Mouse (Mus musculus) midbrain, embryonic 15.5 days (tissue): ENCODE measurements around the gene Mrm1. TPM values are rescaled to one million over a fixed set of nuclear protein-coding genes. Genes with fewer than 3 reads are reported as not detected.
A peak's percentile ranks its signal among the peaks of the same experiment; 100 is the strongest.
"Not testable (repeated sequence)": the region's sequence is repeated elsewhere in the genome, so short reads cannot be mapped to it uniquely, and the experiment has no call there.

Experiments
- ATAC-seq: fragments of 200-750 bp; cut with Nextera tagmentation; replicated peaks from 2 replicates; pipeline ENCODE4 v1.8.0; 2017; ENCODE audit warnings: moderate TSS enrichment
- H3K27ac ChIP-seq: fragments of 300-500 bp; sonication (generic); 2 replicates; pipeline ENCODE4 v1.5.1; 2015; ENCODE audit warnings: mild to moderate bottlenecking, inconsistent platforms
- H3K27me3 ChIP-seq: fragments of 300-500 bp; sonication (generic); replicated peaks from 2 replicates; pipeline ENCODE4 v1.6.1; 2015; ENCODE audit warnings: inconsistent platforms
- H3K36me3 ChIP-seq: fragments of 300-500 bp; sonication (generic); replicated peaks from 2 replicates; pipeline ENCODE4 v1.6.1; 2015; ENCODE audit warnings: inconsistent platforms
- H3K4me1 ChIP-seq: fragments of 300-500 bp; sonication (generic); 2 replicates; pipeline ENCODE4 v1.6.1; 2015; ENCODE audit warnings: inconsistent platforms
- H3K4me2 ChIP-seq: fragments of 300-500 bp; sonication (generic); 2 replicates; pipeline ENCODE4 v1.6.1; 2015; ENCODE audit warnings: inconsistent platforms, mild to moderate bottlenecking, moderate library complexity
- H3K4me3 ChIP-seq: fragments of 300-500 bp; sonication (generic); 2 replicates; pipeline ENCODE4 v1.5.1; 2015; ENCODE audit warnings: mild to moderate bottlenecking, inconsistent platforms
- H3K9ac ChIP-seq: fragments of 300-500 bp; sonication (generic); 2 replicates; pipeline ENCODE4 v1.6.1; 2015; ENCODE audit warnings: mild to moderate bottlenecking, inconsistent platforms
- H3K9me3 ChIP-seq: fragments of 300-500 bp; sonication (generic); 2 replicates; pipeline ENCODE4 v1.6.1; 2016; ENCODE audit warnings: inconsistent platforms
- WGBS: fragments of 180-500 bp; shearing (Covaris S2); methylation state at CpG from one replicate; pipeline ENCODE4 v1.1.7; 2015; ENCODE audit warnings: mixed read lengths; 5-methylcytosine and 5-hydroxymethylcytosine counted together
- polyA plus RNA-seq: library from polyadenylated mRNA; unstranded; fragments of >200 nt; fragmentation: Nextera tagmentation; extraction: Ambion mirVana; gene quantifications from 2 replicates; pipeline ENCODE4 v1.2.1, GENCODE M21; 2015

The Mrm1 gene
- polyA plus RNA-seq: 13.2 and 16.0 TPM in 2 replicates

- Histone ChIP-seq H3K9me3 (no peaks in the 10 kb centered on the region), H3K36me3 (no peaks in the 10 kb centered on the region), H3K27ac (peak within 1 kb of the TSS; percentile 53), H3K4me2 (peak within 1 kb of the TSS; percentile 87), H3K27me3 (no peaks in the 10 kb centered on the region), H3K4me1 (peaks cover 9% of the 10 kb centered on the region; the same call in 1 of the 2 replicates), H3K4me3 (peak within 1 kb of the TSS; percentile 61), H3K9ac (peak within 1 kb of the TSS; percentile 50)
- ATAC-seq: peak; percentile 79
- under 1% methylated on average over 53 of the region's 55 CpGs for WGBS
Observed at GRCm38 (mm10) chr11:84818961-84819692, at the start of gene Mrm1. Gene Mrm1, minus strand, starts transcription at chr11:84819515.

- Histone ChIP-seq H3K27me3 (no peaks in the 10 kb centered on the region), H3K27ac (peak overlapping the region; percentile 100), H3K9ac (peak overlapping the region; percentile 94), H3K9me3 (no peaks in the 10 kb centered on the region), H3K36me3 (no peaks in the 10 kb centered on the region), H3K4me3 (peak overlapping the region; percentile 75), H3K4me2 (peak overlapping the region; percentile 80), H3K4me1 (peaks cover 31% of the 10 kb centered on the region)
- no peak for ATAC-seq
- WGBS: 22% methylated on average over 7 of the region's 7 CpGs
Observed at GRCm38 (mm10) chr11:84868786-84869259, 49.5 kb upstream of the Mrm1 start.

DNA sequence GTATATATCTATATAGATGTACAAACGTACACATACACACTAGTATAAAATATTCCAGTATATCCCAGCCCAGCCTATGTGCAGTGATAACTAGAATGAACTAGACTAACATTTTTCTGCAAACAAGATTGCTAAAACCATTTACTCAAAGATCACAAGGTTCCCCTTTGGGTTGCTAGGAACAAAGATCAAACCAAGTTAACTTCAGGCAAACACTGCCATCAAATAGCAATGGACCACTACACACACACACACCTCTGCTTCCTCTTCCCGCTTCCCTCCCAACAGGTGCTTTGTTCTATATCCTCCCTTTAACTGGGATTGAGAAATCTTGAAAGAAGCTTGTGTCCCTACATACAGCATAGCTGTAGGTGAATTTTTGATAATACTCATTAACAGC is 48.3 kb upstream of the Mrm1 start:
- H3K4me3 ChIP-seq: no peak overlapping the region

DNA sequence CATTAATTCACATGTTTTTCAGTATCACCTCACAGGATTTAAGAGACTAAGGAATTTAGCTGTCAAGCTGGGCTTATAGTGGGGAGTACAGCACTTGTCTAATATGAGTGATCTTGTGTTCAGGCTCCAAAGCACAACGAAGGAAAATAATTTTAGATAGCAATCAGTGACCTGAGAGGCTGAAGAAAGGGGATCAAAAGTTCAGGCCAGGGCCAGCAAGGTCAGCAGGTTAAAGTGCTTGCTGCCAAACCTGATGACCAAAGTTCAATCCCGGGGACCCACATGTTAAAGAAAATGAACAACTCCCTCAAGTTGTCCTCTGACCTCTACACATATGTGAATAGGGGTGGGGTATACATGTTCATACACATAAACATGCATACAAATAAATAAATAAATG is 46.0 kb upstream of the Mrm1 start:
- WGBS: 86% methylated on average over 2 of the region's 2 CpGs
- H3K9ac ChIP-seq: no peak overlapping the region
- H3K27ac ChIP-seq: no peak overlapping the region
- no peaks in the 10 kb centered on the region for H3K9me3 ChIP-seq
- H3K27me3 ChIP-seq: no peaks in the 10 kb centered on the region
- H3K36me3 ChIP-seq: 0 out of 2 replicates have a peak, but pooled peaks cover 3% of the 10 kb centered on the region
- peaks cover 25% of the 10 kb centered on the region for H3K4me1 ChIP-seq
- H3K4me2 ChIP-seq: no peak overlapping the region
- H3K4me3 ChIP-seq: no peak overlapping the region
- no peak for ATAC-seq

More for the DNA sequence above, 48.3 kb upstream of the Mrm1 start:
- no peaks in the 10 kb centered on the region for H3K9me3 ChIP-seq
- no peak overlapping the region; the same call in 1 of the 2 replicates for H3K4me2 ChIP-seq
- no peak overlapping the region for H3K27ac ChIP-seq
- WGBS: 91% methylated on average over 2 of the region's 2 CpGs
- no peak for ATAC-seq
- H3K9ac ChIP-seq: no peak overlapping the region
- H3K36me3 ChIP-seq: no peaks in the 10 kb centered on the region
- H3K4me1 ChIP-seq: peaks cover 31% of the 10 kb centered on the region
- H3K27me3 ChIP-seq: no peaks in the 10 kb centered on the region

DNA sequence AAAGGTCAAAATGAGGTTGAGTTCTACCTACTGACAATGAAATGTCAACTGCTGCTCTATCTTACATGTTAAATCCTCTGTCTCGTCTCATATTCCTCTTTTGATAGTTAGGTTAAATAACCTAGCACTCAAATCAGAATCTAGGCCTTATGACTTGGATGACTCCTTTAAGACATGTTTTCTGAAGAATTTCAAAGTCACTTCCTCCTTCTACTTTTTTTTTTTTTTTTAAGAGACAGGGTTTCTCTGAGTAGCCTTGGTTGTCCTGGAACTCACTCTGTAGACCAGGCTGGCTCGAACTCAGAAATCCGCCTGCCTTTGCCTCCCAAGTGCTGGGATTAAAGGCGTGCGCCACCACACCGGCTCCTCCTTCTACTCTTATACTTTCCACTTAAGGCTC is 36.0 kb upstream of the Mrm1 start:
- Histone ChIP-seq H3K4me1 (no peaks in the 10 kb centered on the region), H3K9me3 (no peaks in the 10 kb centered on the region), H3K4me2 (no peak overlapping the region), H3K36me3 (peaks cover 27% of the 10 kb centered on the region), H3K4me3 (no peak overlapping the region), H3K9ac (no peak overlapping the region), H3K27ac (no peak overlapping the region), H3K27me3 (no peaks in the 10 kb centered on the region)
- no peak for ATAC-seq
- 95% methylated on average over 6 of the region's 6 CpGs for WGBS

DNA sequence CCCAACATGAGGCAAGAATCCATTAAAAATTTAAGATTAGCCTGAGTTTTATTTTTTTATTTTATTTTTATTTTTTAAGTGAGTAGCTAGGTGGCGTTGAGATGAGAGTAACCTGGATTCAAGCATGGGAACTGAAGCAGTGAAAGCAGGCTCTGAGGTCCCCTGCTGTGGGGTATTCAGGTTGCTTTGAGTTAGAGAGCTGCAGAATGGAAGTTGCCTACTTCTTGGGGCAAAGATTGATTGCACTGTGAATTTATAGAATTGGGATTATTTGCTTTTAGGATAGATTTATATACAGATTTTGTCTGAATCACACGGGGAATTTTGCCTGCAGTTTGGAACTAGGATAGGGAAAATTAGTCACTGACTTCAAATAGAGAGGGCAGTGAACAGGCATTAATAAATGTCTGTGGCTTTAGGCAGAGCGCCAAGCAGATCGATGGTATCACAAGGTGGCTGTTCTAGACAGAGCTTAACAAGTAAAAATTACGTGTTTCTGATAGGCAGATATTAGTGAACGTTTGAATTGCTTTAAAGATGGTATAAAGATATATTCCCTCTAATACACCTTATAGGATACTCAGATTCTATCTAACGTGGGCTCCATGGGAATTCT is 28.3 kb upstream of the Mrm1 start:
- Histone ChIP-seq H3K27ac (no peak overlapping the region), H3K9me3 (no peaks in the 10 kb centered on the region), H3K27me3 (no peaks in the 10 kb centered on the region), H3K9ac (no peak overlapping the region), H3K4me1 (no peaks in the 10 kb centered on the region), H3K36me3 (peaks cover 21% of the 10 kb centered on the region; the same call in 1 of the 2 replicates), H3K4me3 (no peak overlapping the region), H3K4me2 (no peak overlapping the region)
- 90% methylated on average over 7 of the region's 7 CpGs for WGBS
- ATAC-seq: no peak

DNA sequence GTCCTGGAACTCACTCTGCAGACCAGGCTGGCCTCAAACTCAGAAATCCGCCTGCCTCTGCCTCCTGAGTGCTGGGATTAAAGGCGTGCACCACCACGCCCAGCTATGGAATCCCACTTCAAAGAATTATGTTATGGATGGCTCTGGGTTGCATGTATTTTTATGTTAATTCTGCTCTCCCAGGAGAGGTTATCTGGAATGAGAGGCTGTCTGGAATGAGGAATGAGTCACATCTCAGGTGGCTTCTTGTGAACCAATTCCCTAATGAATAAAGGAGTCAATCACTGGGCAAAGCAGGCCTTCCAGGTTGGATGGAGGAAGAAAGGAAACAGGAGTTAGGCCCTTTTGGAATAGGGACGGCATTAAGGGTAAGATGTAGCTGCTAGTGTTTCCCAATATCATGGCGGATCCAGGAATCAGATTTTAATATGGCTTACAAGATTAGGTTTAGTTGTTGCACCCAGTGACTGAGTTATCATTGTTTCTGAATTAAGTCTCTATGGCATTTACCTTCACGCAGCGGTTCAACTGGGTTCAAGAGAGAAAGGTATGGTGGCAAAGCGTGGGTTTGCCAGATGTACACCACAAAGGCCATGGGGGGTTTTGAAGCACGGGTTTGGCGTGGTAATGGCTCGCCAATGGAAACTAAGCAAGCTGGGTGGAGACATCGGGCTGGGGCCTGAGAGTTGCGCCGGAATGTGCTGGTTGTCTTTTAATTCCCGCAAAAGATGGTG is 27.6 kb upstream of the Mrm1 start:
- WGBS: 95% methylated on average over 15 of the region's 15 CpGs
- Histone ChIP-seq H3K4me3 (no peak overlapping the region), H3K27ac (no peak overlapping the region), H3K4me1 (no peaks in the 10 kb centered on the region), H3K4me2 (no peak overlapping the region), H3K9ac (no peak overlapping the region), H3K27me3 (no peaks in the 10 kb centered on the region), H3K36me3 (peaks cover 21% of the 10 kb centered on the region; the same call in 1 of the 2 replicates), H3K9me3 (no peaks in the 10 kb centered on the region)
- no peak for ATAC-seq

DNA sequence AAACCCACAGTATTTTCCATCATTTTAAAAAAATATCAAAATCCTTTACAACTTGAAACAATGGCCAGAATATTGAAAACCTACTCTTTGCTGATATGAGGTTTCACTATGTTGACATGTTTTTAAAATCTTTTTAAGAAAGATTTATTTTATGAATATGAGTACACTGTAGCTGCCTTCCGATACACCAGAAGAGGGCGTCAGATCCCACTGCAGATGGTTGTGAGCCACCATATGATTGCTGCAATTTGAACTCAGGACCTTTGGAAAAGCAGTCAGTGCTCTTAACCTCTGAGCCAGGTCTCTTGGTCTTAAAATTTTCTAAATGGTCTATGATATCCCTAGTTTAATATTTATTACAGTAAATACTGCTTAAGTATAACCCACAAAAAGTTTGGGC is 20.0 kb upstream of the Mrm1 start:
- no peaks in the 10 kb centered on the region for H3K9me3 ChIP-seq
- no peak overlapping the region for H3K4me3 ChIP-seq
- H3K9ac ChIP-seq: no peak overlapping the region
- no peak for ATAC-seq
- H3K4me2 ChIP-seq: no peak overlapping the region
- H3K27ac ChIP-seq: no peak overlapping the region
- no peaks in the 10 kb centered on the region for H3K27me3 ChIP-seq
- peaks cover 42% of the 10 kb centered on the region for H3K36me3 ChIP-seq
- 91% methylated on average over 2 of the region's 2 CpGs for WGBS
- no peaks in the 10 kb centered on the region for H3K4me1 ChIP-seq

DNA sequence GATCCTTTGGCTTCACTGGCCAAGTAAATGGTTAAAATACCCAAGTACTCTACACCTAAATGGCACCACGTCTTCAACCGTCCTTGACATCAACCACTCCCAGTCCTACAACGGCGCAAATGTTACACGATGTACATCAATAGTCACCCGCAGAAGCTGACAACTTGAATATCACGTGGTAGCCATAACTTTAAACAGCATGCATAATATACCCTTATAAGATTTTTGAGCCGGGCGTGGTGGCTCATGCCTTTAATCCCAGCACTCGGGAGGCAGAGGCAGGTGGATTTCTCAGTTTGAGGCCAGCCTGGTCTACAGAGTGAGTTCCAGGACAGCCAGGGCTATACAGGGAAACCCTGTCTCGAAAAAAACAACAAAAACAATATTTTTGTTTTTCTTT is 10.2 kb upstream of the Mrm1 start:
- H3K9me3 ChIP-seq, H3K27me3 ChIP-seq: not testable (repeated sequence)
- Histone ChIP-seq H3K4me3 (peak overlapping the region; percentile 61), H3K9ac (peak overlapping the region; percentile 60; the same call in 1 of the 2 replicates), H3K4me1 (peaks cover 17% of the 10 kb centered on the region), H3K27ac (peak overlapping the region; percentile 57), H3K36me3 (peaks cover 29% of the 10 kb centered on the region; the same call in 1 of the 2 replicates), H3K4me2 (peak overlapping the region; percentile 97)
- peak; percentile 15; the same call in 1 of the 2 replicates for ATAC-seq
- 79% methylated on average over 11 of the region's 11 CpGs for WGBS

DNA sequence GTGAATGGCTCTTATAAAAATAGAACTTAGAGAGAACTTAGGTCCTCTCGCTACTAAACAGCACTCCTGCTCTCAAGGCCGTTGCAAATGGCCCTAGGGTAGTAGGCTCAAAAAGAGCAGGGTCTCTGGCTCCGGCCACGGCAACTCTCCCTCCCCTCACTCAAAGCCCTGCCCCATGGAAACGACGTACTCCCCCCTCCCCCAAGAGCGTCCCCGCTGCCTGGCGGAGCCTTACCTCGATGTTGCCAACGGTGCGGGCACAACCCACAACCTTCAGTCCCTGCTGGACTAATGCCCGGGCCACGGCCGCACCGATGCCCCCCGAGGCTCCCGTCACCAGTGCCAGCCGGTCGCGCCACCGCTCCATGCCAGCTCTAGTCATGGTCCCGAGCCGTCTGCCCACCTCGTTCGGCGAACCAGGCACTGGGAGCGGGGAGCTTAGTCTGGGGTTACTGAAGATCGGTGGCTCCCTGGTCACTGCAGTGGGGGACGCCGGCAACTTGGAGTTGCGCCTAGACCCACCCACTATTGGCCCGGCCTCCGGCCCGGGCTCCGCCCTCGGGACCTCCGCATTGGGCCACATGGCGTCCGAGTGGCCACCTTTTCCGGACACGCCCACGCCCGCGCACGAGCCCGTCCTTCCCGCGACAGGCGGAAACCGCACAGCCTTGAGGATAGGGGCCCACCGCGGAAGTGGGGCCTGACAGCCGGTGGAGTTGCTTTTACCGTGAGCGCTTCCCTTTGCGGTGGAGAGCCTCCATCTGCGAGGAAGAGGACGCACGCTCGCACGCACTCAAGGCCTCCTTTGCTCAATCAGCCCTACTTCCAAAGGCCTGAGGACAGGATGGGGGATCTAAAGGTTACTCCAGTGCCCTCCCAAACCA is 9.4 kb upstream of the Mrm1 start, which contains the start of gene Dhrs11:
Gene Dhrs11, minus strand, starts transcription at position 479 of the 884 bp plus-strand sequence.
- peak within 1 kb of the TSS; percentile 60 for H3K9ac ChIP-seq
- ATAC-seq: peak; percentile 90
- no peaks in the 10 kb centered on the region for H3K27me3 ChIP-seq
- H3K9me3 ChIP-seq: no peaks in the 10 kb centered on the region
- peak within 1 kb of the TSS; percentile 97 for H3K4me2 ChIP-seq
- H3K4me3 ChIP-seq: peak within 1 kb of the TSS; percentile 61
- peaks cover 17% of the 10 kb centered on the region for H3K4me1 ChIP-seq
- H3K36me3 ChIP-seq: peaks cover 24% of the 10 kb centered on the region; the same call in 1 of the 2 replicates
- peak within 1 kb of the TSS; percentile 57 for H3K27ac ChIP-seq
- WGBS: under 1% methylated on average over 62 of the region's 62 CpGs

DNA sequence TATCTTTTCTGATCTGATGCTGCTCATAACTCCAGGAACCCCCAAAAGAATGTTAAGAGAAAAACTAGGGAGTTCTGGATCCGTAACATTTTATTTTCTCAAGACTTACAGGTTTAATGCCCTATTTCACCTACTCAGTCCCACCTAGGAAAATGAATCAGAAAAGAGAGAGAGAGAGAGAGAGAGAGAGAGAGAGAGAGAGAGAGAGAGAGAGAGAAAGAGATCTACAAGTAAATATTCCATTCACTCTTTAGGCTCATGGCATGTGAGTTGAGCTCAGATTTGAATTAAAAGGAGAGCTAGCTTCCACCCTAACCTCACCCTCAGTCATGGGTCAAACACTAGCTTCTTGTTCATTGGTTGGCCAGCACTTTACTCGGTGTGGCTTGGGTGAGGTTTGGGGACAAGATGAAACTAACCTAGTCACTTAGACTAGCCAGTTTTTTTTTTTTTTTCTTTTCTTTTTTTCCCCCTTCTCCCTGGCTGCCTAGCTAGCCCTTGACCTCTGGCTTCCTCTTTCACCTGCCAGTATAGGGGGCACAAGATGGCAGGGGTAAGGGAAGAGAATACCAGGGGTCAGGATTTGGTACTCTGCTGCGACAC is 8.7 kb upstream of the Mrm1 start:
- H3K36me3 ChIP-seq: peaks cover 19% of the 10 kb centered on the region; the same call in 1 of the 2 replicates
- H3K9me3 ChIP-seq: no peaks in the 10 kb centered on the region
- H3K27me3 ChIP-seq: no peaks in the 10 kb centered on the region
- WGBS: 56% methylated on average over 3 of the region's 3 CpGs
- H3K4me3 ChIP-seq: peak overlapping the region; percentile 61
- peak overlapping the region; percentile 60; the same call in 1 of the 2 replicates for H3K9ac ChIP-seq
- no peak overlapping the region for H3K27ac ChIP-seq
- H3K4me2 ChIP-seq: peak overlapping the region; percentile 97
- H3K4me1 ChIP-seq: peaks cover 17% of the 10 kb centered on the region
- peak; percentile 25; the same call in 1 of the 2 replicates for ATAC-seq
